Mouse (Mus musculus): ENCODE results near the gene Itm2a. TPM values are rescaled to one million over a fixed set of nuclear protein-coding genes. Genes with fewer than 3 reads are reported as not detected.

Itm2a gene
- 1.3 TPM for polyA plus RNA-seq (2012; fragmentation: generic; extraction: Trizol)

DNA sequence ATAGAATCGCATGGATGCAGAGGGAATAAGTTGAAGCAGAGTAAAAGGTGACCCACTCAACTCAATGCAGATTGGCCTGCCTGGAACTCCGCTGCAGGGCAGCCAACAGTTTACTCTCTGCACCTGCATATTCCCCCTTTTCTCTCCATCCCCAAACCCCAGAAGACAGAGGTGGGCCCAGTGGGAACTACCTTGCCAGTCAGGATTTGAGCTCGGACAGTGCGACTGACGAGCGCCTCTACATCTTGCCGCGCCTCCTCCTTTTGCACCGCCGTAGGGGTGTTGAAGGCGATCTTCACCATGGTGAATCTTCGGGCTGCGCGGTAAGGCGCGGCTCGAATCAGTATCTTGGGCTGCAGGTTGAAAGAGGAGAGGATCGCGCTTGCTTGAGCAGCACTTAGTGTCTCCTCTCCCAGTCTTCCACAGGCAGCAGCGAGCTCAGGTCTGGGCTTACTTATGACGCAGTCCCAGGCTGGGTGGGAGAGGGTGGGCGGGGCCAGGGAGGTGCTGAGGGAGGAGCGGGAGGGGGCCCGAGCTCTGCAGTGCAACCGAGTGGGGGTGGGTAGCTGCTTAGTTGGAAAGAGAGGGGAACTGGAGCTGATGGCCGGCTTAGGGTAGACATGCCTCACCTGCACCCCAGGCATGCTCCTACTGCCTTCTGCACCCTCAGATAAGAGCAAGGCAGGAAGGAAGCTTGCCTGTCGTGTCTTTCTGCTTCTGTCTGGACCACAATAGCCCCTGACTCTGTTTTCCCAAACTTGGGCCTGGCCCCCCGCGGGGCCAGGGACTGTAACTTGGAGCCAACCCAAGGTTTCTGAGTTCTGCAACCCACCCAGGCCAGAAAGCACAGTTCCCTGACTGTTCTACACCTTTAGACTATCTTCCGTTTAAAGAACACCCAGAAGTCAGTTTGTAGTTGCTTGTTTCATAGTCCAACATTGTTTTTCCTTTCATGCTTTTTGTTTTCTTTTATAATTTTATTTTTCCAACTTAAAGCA lies at the start of gene Itm2a:
TSS of gene Itm2a (minus strand) at position 462 of the 998 bp plus-strand sequence.
- Histone ChIP-seq H3K4me3 (no peak within 1 kb of the TSS), H3K4me2 (ENCODE audit: low read depth) (peak within 1 kb of the TSS; percentile 24), H3ac (ENCODE audit: control insufficient read depth, insufficient read length) (no peak within 1 kb of the TSS), H3K79me2 (ENCODE audit: control insufficient read depth, insufficient read depth) (no peaks in the 10 kb centered on the region), H3K36me3 (ENCODE audit: control insufficient read depth, insufficient read depth) (no peaks in the 10 kb centered on the region), H3K27me3 (ENCODE audit: control insufficient read depth, insufficient read depth, insufficient read length) (no peaks in the 10 kb centered on the region)
- TF ChIP-seq E2F4 (IDR thresholded peaks at IDR 0.05; ENCODE audit: insufficient read depth) (no peak), CEBPB (IDR thresholded peaks at IDR 0.05; ENCODE audit: insufficient read depth, poor library complexity, severe bottlenecking) (no peak), MYOG (IDR thresholded peaks at IDR 0.05; ENCODE audit: control insufficient read depth in 1 of 3, insufficient read depth in 1 of 3, insufficient read length in 2 of 3, low read depth in 2 of 3) (no peak)

DNA sequence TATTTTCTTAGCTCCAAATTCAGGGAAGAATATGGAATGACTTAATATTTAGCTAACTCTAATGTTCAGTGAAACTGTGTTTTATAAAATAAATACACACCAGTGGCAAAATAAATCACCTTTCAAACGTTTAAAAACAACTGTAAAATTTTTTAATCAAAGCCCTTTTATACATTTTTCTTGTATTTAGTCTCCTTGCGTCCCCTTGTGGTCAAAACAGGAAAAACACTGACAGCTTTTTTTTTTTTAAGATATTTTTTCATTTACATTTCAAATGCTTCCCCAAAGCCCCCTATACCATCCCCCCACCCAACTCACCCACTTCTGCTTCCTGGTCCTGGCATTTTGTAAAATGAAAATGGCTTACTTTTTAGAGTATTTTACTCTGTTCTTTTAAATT lies 32.7 kb upstream of the Itm2a start:
- H3K4me2 ChIP-seq (ENCODE audit: low read depth): no peak overlapping the region
- no peak overlapping the region for H3ac ChIP-seq (ENCODE audit: control insufficient read depth, insufficient read length)
- no peaks in the 10 kb centered on the region for H3K79me2 ChIP-seq (ENCODE audit: control insufficient read depth, insufficient read depth)
- TF ChIP-seq MAX (IDR thresholded peaks at IDR 0.05; ENCODE audit: low read depth): no peak
- TF ChIP-seq TCF12 (IDR thresholded peaks at IDR 0.05; ENCODE audit: insufficient read depth, poor library complexity, severe bottlenecking): no peak
- no peak for TF ChIP-seq MYOD1 (IDR thresholded peaks at IDR 0.05; ENCODE audit: control insufficient read depth in 1 of 3, insufficient read length in 2 of 3, low read depth in 2 of 3)
- no peak for TF ChIP-seq TCF3 (IDR thresholded peaks at IDR 0.05; ENCODE audit: insufficient read length, low read depth)
- TF ChIP-seq USF1 (IDR thresholded peaks at IDR 0.05; ENCODE audit: low read depth): no peak
- no peak for TF ChIP-seq SRF (IDR thresholded peaks at IDR 0.05; ENCODE audit: control insufficient read depth, insufficient read length, low read depth)
- no peak for TF ChIP-seq REST (IDR thresholded peaks at IDR 0.05; ENCODE audit: insufficient read depth, insufficient read length)
- TF ChIP-seq POLR2A (IDR thresholded peaks at IDR 0.05; ENCODE audit: insufficient read length, low read depth): no peak
- no peak for TF ChIP-seq CEBPB (IDR thresholded peaks at IDR 0.05; ENCODE audit: insufficient read depth, poor library complexity, severe bottlenecking)
- no peak for TF ChIP-seq POLR2AphosphoS2 (IDR thresholded peaks at IDR 0.05; ENCODE audit: insufficient read length, low read depth)
- TF ChIP-seq E2F4 (IDR thresholded peaks at IDR 0.05; ENCODE audit: insufficient read depth): no peak
- no peak for TF ChIP-seq MYOG (IDR thresholded peaks at IDR 0.05; ENCODE audit: control insufficient read depth in 1 of 3, insufficient read depth in 1 of 3, insufficient read length in 2 of 3, low read depth in 2 of 3)
- H3K4me3 ChIP-seq: no peak overlapping the region
- no peaks in the 10 kb centered on the region for H3K27me3 ChIP-seq (ENCODE audit: control insufficient read depth, insufficient read depth, insufficient read length)
- no peaks in the 10 kb centered on the region for H3K36me3 ChIP-seq (ENCODE audit: control insufficient read depth, insufficient read depth)

DNA sequence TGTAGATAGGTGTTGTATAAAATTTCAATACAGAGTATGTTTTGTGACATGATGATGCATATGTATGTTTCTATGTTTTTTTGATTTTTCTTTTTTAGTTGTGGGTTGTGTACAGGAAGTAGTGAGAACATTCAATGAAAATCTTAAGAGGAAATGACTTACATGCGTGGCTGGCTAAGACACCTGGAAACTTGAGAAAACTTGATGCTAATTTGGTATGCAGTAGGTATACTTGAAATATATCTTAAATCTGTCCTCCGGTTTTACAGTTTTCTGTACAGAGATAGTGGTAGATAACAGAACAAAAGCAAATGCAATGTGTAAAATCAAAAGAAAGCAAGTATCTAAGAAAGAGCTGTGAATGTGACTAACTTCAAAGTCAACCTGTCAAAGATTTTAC lies 18.1 kb upstream of the Itm2a start:
- Histone ChIP-seq H3K4me3 (no peak overlapping the region), H3K4me2 (ENCODE audit: low read depth) (no peak overlapping the region), H3K79me2 (ENCODE audit: control insufficient read depth, insufficient read depth) (no peaks in the 10 kb centered on the region), H3K27me3 (ENCODE audit: control insufficient read depth, insufficient read depth, insufficient read length) (no peaks in the 10 kb centered on the region), H3ac (ENCODE audit: control insufficient read depth, insufficient read length) (no peak overlapping the region), H3K36me3 (ENCODE audit: control insufficient read depth, insufficient read depth) (no peaks in the 10 kb centered on the region)
- no peak for TF ChIP-seq POLR2AphosphoS2 (IDR thresholded peaks at IDR 0.05; ENCODE audit: insufficient read length, low read depth)
- TF ChIP-seq POLR2A (IDR thresholded peaks at IDR 0.05; ENCODE audit: insufficient read length, low read depth): no peak
- TF ChIP-seq E2F4 (IDR thresholded peaks at IDR 0.05; ENCODE audit: insufficient read depth): no peak
- TF ChIP-seq REST (IDR thresholded peaks at IDR 0.05; ENCODE audit: insufficient read depth, insufficient read length): no peak
- TF ChIP-seq MAX (IDR thresholded peaks at IDR 0.05; ENCODE audit: low read depth): no peak
- no peak for TF ChIP-seq SRF (IDR thresholded peaks at IDR 0.05; ENCODE audit: control insufficient read depth, insufficient read length, low read depth)
- TF ChIP-seq MYOG (IDR thresholded peaks at IDR 0.05; ENCODE audit: control insufficient read depth in 1 of 3, insufficient read depth in 1 of 3, insufficient read length in 2 of 3, low read depth in 2 of 3): no peak
- no peak for TF ChIP-seq TCF3 (IDR thresholded peaks at IDR 0.05; ENCODE audit: insufficient read length, low read depth)
- TF ChIP-seq TCF12 (IDR thresholded peaks at IDR 0.05; ENCODE audit: insufficient read depth, poor library complexity, severe bottlenecking): no peak
- no peak for TF ChIP-seq CEBPB (IDR thresholded peaks at IDR 0.05; ENCODE audit: insufficient read depth, poor library complexity, severe bottlenecking)

- Histone ChIP-seq H3ac (ENCODE audit: control insufficient read depth, insufficient read length) (no peak overlapping the region), H3K4me2 (ENCODE audit: low read depth) (no peak overlapping the region), H3K36me3 (ENCODE audit: control insufficient read depth, insufficient read depth) (no peaks in the 10 kb centered on the region), H3K79me2 (ENCODE audit: control insufficient read depth, insufficient read depth) (no peaks in the 10 kb centered on the region), H3K4me3 (no peak overlapping the region), H3K27me3 (ENCODE audit: control insufficient read depth, insufficient read depth, insufficient read length) (no peaks in the 10 kb centered on the region)
- TF ChIP-seq TCF3 (IDR thresholded peaks at IDR 0.05; ENCODE audit: insufficient read length, low read depth): no peak
- TF ChIP-seq REST (IDR thresholded peaks at IDR 0.05; ENCODE audit: insufficient read depth, insufficient read length): no peak
- TF ChIP-seq SRF (IDR thresholded peaks at IDR 0.05; ENCODE audit: control insufficient read depth, insufficient read length, low read depth): no peak
- no peak for TF ChIP-seq MYOD1 (IDR thresholded peaks at IDR 0.05; ENCODE audit: control insufficient read depth in 1 of 3, insufficient read length in 2 of 3, low read depth in 2 of 3)
- TF ChIP-seq POLR2AphosphoS2 (IDR thresholded peaks at IDR 0.05; ENCODE audit: insufficient read length, low read depth): no peak
- no peak for TF ChIP-seq POLR2A (IDR thresholded peaks at IDR 0.05; ENCODE audit: insufficient read length, low read depth)
- no peak for TF ChIP-seq USF1 (IDR thresholded peaks at IDR 0.05; ENCODE audit: low read depth)
- TF ChIP-seq CEBPB (IDR thresholded peaks at IDR 0.05; ENCODE audit: insufficient read depth, poor library complexity, severe bottlenecking): no peak
- TF ChIP-seq TCF12 (IDR thresholded peaks at IDR 0.05; ENCODE audit: insufficient read depth, poor library complexity, severe bottlenecking): no peak
- TF ChIP-seq MYOG (IDR thresholded peaks at IDR 0.05; ENCODE audit: control insufficient read depth in 1 of 3, insufficient read depth in 1 of 3, insufficient read length in 2 of 3, low read depth in 2 of 3): no peak
- TF ChIP-seq E2F4 (IDR thresholded peaks at IDR 0.05; ENCODE audit: insufficient read depth): no peak
- TF ChIP-seq MAX (IDR thresholded peaks at IDR 0.05; ENCODE audit: low read depth): no peak
Measured at GRCm38 (mm10) chrX:107417345-107417744, 14.2 kb upstream of the Itm2a start.

Measured in myocyte (in vitro differentiated cells).